Mouse (Mus musculus) kidney, postnatal 0 days (tissue): ENCODE results near the gene Fam110c. TPM values are rescaled to one million over a fixed set of nuclear protein-coding genes. Genes with fewer than 3 reads are reported as not detected.

ENCODE experiments used
- ATAC-seq: fragments of 200-750 bp; cut with Nextera tagmentation; replicated peaks from 2 replicates; pipeline ENCODE4 v1.8.0; 2017; ENCODE audit warnings: low read depth, moderate number of reproducible peaks, moderate TSS enrichment, moderate library complexity; ENCODE audit not compliant: low FRiP score
- DNase-seq: peaks from one replicate; pipeline ENCODE4 v3.0.0-alpha.2; 2016; ENCODE audit warnings: low spot score
- H3K27ac ChIP-seq: fragments of 300-500 bp; sonication (generic); 2 replicates; pipeline ENCODE4 v1.5.1; 2014; ENCODE audit warnings: mild to moderate bottlenecking
- H3K27me3 ChIP-seq: fragments of 300-500 bp; sonication (generic); 2 replicates; pipeline ENCODE4 v1.6.1; 2014; ENCODE audit warnings: low read length, mixed read lengths; ENCODE audit not compliant: insufficient read depth
- H3K36me3 ChIP-seq: fragments of 300-500 bp; sonication (generic); 2 replicates; pipeline ENCODE4 v1.6.1; 2014; ENCODE audit warnings: low read length, mixed read lengths; ENCODE audit not compliant: insufficient read depth
- H3K4me1 ChIP-seq: fragments of 300-500 bp; sonication (generic); replicated peaks from 2 replicates; pipeline ENCODE4 v1.6.1; 2014; ENCODE audit warnings: antibody characterized with exemption, low read length, mixed read lengths; ENCODE audit not compliant: insufficient read depth
- H3K4me2 ChIP-seq: fragments of 300-500 bp; sonication (generic); 2 replicates; pipeline ENCODE4 v1.6.1; 2014; ENCODE audit warnings: mild to moderate bottlenecking, low read length, moderate library complexity, mixed read lengths
- H3K4me3 ChIP-seq: fragments of 300-500 bp; sonication (generic); replicated peaks from 2 replicates; pipeline ENCODE4 v1.5.1; 2014; ENCODE audit warnings: low read depth, low read length
- H3K9ac ChIP-seq: fragments of 300-500 bp; sonication (generic); 2 replicates; pipeline ENCODE4 v1.6.1; 2014; ENCODE audit warnings: low read depth, low read length
- H3K9me3 ChIP-seq: fragments of 300-500 bp; sonication (generic); replicated peaks from 2 replicates; pipeline ENCODE4 v1.6.1; 2016; ENCODE audit warnings: low read length, inconsistent platforms, mixed read lengths
- CTCF ChIP-seq: IDR thresholded peaks from 2 replicates; pipeline ENCODE4 v1.5.1; 2016; ENCODE audit warnings: antibody characterized with exemption, low read depth, mild to moderate bottlenecking, moderate library complexity
- WGBS: fragments of 180-500 bp; shearing (Covaris S2); extraction: QIAGEN DNeasy Blood & Tissue Kit; methylation state at CpG from one replicate; pipeline ENCODE4 v1.1.7; 2014; 5-methylcytosine and 5-hydroxymethylcytosine counted together
- polyA plus RNA-seq: library from polyadenylated mRNA; unstranded; fragments of >200 nt; fragmentation: Nextera tagmentation; extraction: Ambion mirVana; gene quantifications from 2 replicates; pipeline ENCODE4 v1.2.1, GENCODE M21; 2015

Fam110c gene
- polyA plus RNA-seq, 1 experiment from 2014 or later: 8.1 TPM

- 82% methylated on average over 6 of the region's 6 CpGs for WGBS
- Histone ChIP-seq H3K4me1 (no peaks in the 10 kb centered on the region), H3K4me3 (no peak overlapping the region), H3K9me3 (no peaks in the 10 kb centered on the region), H3K27me3 (no peaks in the 10 kb centered on the region), H3K4me2 (no peak overlapping the region), H3K36me3 (no peaks in the 10 kb centered on the region), H3K9ac (no peak overlapping the region), H3K27ac (no peak overlapping the region)
- no peak for ATAC-seq
- no peak for TF ChIP-seq CTCF
- no peak for DNase-seq
Observed at GRCm38 (mm10) chr12:31080890-31081554, 7.4 kb downstream of the Fam110c start.

- ATAC-seq: no peak
- Histone ChIP-seq H3K27me3 (no peaks in the 10 kb centered on the region), H3K9me3 (no peaks in the 10 kb centered on the region), H3K36me3 (no peaks in the 10 kb centered on the region), H3K4me3 (no peak overlapping the region), H3K4me2 (no peak overlapping the region), H3K27ac (0 out of 2 replicates have a peak overlapping the region, but pooled peaks have one; percentile 8), H3K9ac (no peak overlapping the region), H3K4me1 (no peaks in the 10 kb centered on the region)
- WGBS: 83% methylated on average over 4 of the region's 4 CpGs
- TF ChIP-seq CTCF: no peak
- DNase-seq: no peak
Observed at GRCm38 (mm10) chr12:31083007-31083406, 9.3 kb downstream of the Fam110c start.

- Histone ChIP-seq H3K36me3 (no peaks in the 10 kb centered on the region), H3K9me3 (no peaks in the 10 kb centered on the region), H3K9ac (no peak overlapping the region), H3K4me2 (no peak overlapping the region), H3K27me3 (no peaks in the 10 kb centered on the region), H3K4me1 (no peaks in the 10 kb centered on the region), H3K27ac (0 out of 2 replicates have a peak overlapping the region, but pooled peaks have one; percentile 8), H3K4me3 (no peak overlapping the region)
- no peak for TF ChIP-seq CTCF
- ATAC-seq: no peak
- WGBS: 63% methylated on average over 4 of the region's 4 CpGs
- DNase-seq: no peak
Observed at GRCm38 (mm10) chr12:31083407-31083806, 9.7 kb downstream of the Fam110c start.

GRCm38 (mm10) chr12:31087060-31087459 lies 13.4 kb downstream of the Fam110c start:
- Histone ChIP-seq H3K9ac (no peak overlapping the region), H3K4me1 (no peaks in the 10 kb centered on the region), H3K4me2 (no peak overlapping the region), H3K9me3 (no peaks in the 10 kb centered on the region), H3K27me3 (no peaks in the 10 kb centered on the region), H3K36me3 (no peaks in the 10 kb centered on the region), H3K4me3 (no peak overlapping the region), H3K27ac (no peak overlapping the region)
- ATAC-seq: no peak
- no peak for DNase-seq
- 81% methylated on average over 4 of the region's 4 CpGs for WGBS
- TF ChIP-seq CTCF: no peak

- TF ChIP-seq CTCF: no peak
- DNase-seq: no peak
- Histone ChIP-seq H3K9ac (no peak overlapping the region), H3K4me2 (no peak overlapping the region), H3K36me3 (no peaks in the 10 kb centered on the region), H3K4me3 (no peak overlapping the region), H3K9me3 (no peaks in the 10 kb centered on the region), H3K27ac (no peak overlapping the region), H3K27me3 (no peaks in the 10 kb centered on the region), H3K4me1 (no peaks in the 10 kb centered on the region)
- WGBS: 28% methylated on average over 6 of the region's 6 CpGs
- no peak for ATAC-seq
Observed at GRCm38 (mm10) chr12:31090401-31090800, 16.7 kb downstream of the Fam110c start.

- Histone ChIP-seq H3K4me2 (no peak overlapping the region), H3K9ac (no peak overlapping the region), H3K4me3 (no peak overlapping the region), H3K4me1 (no peaks in the 10 kb centered on the region), H3K36me3 (no peaks in the 10 kb centered on the region), H3K27ac (no peak overlapping the region), H3K27me3 (no peaks in the 10 kb centered on the region), H3K9me3 (no peaks in the 10 kb centered on the region)
- DNase-seq (no peak), ATAC-seq (no peak)
- 73% methylated on average over 11 of the region's 11 CpGs for WGBS
- TF ChIP-seq CTCF: no peak
Observed at GRCm38 (mm10) chr12:31090882-31091640, 17.4 kb downstream of the Fam110c start.
